Mouse (Mus musculus): ENCODE results near the gene Hmbs. TPM values are rescaled to one million over a fixed set of nuclear protein-coding genes. Genes with fewer than 3 reads are reported as not detected.

Gene Hmbs
- polyA plus RNA-seq, 1 experiment from 2014 or later = 123 TPM

GRCm38 (mm10) chr9:44287401-44288075, 56.5 kb downstream of the Hmbs start:
- 0 out of 2 replicates have a peak, but pooled peaks cover 6% of the 10 kb centered on the region for H3K9me3 ChIP-seq
- H3K27ac ChIP-seq = no peak overlapping the region
- peaks cover 16% of the 10 kb centered on the region for H3K4me1 ChIP-seq (replicated peaks)
- peaks cover 46% of the 10 kb centered on the region for H3K27me3 ChIP-seq
- H3K4me3 ChIP-seq (replicated peaks) = peak overlapping the region; percentile 76
- H3K36me3 ChIP-seq = peaks cover 26% of the 10 kb centered on the region
- WGBS = under 1% methylated on average over 47 of the region's 47 CpGs
- peak; percentile 50 for ATAC-seq (ENCODE audit: insufficient number of reproducible peaks, insufficient read depth, low FRiP score, low TSS enrichment, low read depth)
- H3K4me2 ChIP-seq = peak overlapping the region; percentile 95
- H3K9ac ChIP-seq (replicated peaks) = peak overlapping the region; percentile 81

GRCm38 (mm10) chr9:44287003-44287400, 57.0 kb downstream of the Hmbs start:
- peak overlapping the region; percentile 95 for H3K4me2 ChIP-seq
- H3K27ac ChIP-seq = no peak overlapping the region
- peaks cover 46% of the 10 kb centered on the region for H3K27me3 ChIP-seq
- peaks cover 16% of the 10 kb centered on the region for H3K4me1 ChIP-seq (replicated peaks)
- 0 out of 2 replicates have a peak, but pooled peaks cover 6% of the 10 kb centered on the region for H3K9me3 ChIP-seq
- peak overlapping the region; percentile 76 for H3K4me3 ChIP-seq (replicated peaks)
- WGBS = 9% methylated on average over 11 of the region's 11 CpGs
- H3K36me3 ChIP-seq = peaks cover 21% of the 10 kb centered on the region
- no peak; the same call in 1 of the 2 replicates for ATAC-seq (ENCODE audit: insufficient number of reproducible peaks, insufficient read depth, low FRiP score, low TSS enrichment, low read depth)
- peak overlapping the region; percentile 81 for H3K9ac ChIP-seq (replicated peaks)

Small RNA genes lying within 50 kb of the gene (microRNA-seq; reads per million reads assigned to microRNA genes)
- 0.93 reads per million for gene Gm44335

Other genes starting within 250 kb of the Hmbs start
- 0.29 and 0.40 TPM in 2 replicates for gene Mfrp, start 242.5 kb downstream of the Hmbs start, polyA plus RNA-seq (2016; fragmentation: Nextera tagmentation; extraction: Ambion mirVana)
- gene C1qtnf5, start 237.0 kb downstream of the Hmbs start, polyA plus RNA-seq (2016; fragmentation: Nextera tagmentation; extraction: Ambion mirVana) = 0.84 TPM in 1 of 2 replicates, not detected in the other
- gene Gm49380, start 230.7 kb downstream of the Hmbs start, polyA plus RNA-seq (2016; fragmentation: Nextera tagmentation; extraction: Ambion mirVana) = 0.08 and 0.17 TPM in 2 replicates
- 89.6 and 91.4 TPM in 2 replicates for gene Rnf26, start 230.7 kb downstream of the Hmbs start, polyA plus RNA-seq (2016; fragmentation: Nextera tagmentation; extraction: Ambion mirVana)
- 18.0 and 18.1 TPM in 2 replicates for gene Mcam, start 209.8 kb downstream of the Hmbs start, polyA plus RNA-seq (2016; fragmentation: Nextera tagmentation; extraction: Ambion mirVana)
- 18.4 and 18.7 TPM in 2 replicates for gene Cbl, start 110.2 kb downstream of the Hmbs start, polyA plus RNA-seq (2016; fragmentation: Nextera tagmentation; extraction: Ambion mirVana)
- gene Ccdc153, start 103.6 kb downstream of the Hmbs start, polyA plus RNA-seq (2016; fragmentation: Nextera tagmentation; extraction: Ambion mirVana) = not detected in 2 replicates
- not detected in 2 replicates for gene Pdzd3, start 92.8 kb downstream of the Hmbs start, polyA plus RNA-seq (2016; fragmentation: Nextera tagmentation; extraction: Ambion mirVana)
- 5.3 and 6.7 TPM in 2 replicates for gene Nlrx1, start 75.6 kb downstream of the Hmbs start, polyA plus RNA-seq (2016; fragmentation: Nextera tagmentation; extraction: Ambion mirVana)
- 7.0 and 7.7 TPM in 2 replicates for gene Abcg4, start 55.6 kb downstream of the Hmbs start, polyA plus RNA-seq (2016; fragmentation: Nextera tagmentation; extraction: Ambion mirVana)
- 29.1 and 33.2 TPM in 2 replicates for gene Hinfp, start 38.6 kb downstream of the Hmbs start, polyA plus RNA-seq (2016; fragmentation: Nextera tagmentation; extraction: Ambion mirVana)
- 7.9 and 8.1 TPM in 2 replicates for gene C2cd2l, start 23.9 kb downstream of the Hmbs start, polyA plus RNA-seq (2016; fragmentation: Nextera tagmentation; extraction: Ambion mirVana)
- 38.1 and 38.6 TPM in 2 replicates for gene Dpagt1, start 18.2 kb downstream of the Hmbs start, polyA plus RNA-seq (2016; fragmentation: Nextera tagmentation; extraction: Ambion mirVana)
- 429 and 481 TPM in 2 replicates for gene H2afx, start 9.5 kb downstream of the Hmbs start, polyA plus RNA-seq (2016; fragmentation: Nextera tagmentation; extraction: Ambion mirVana)
- gene Vps11, start 17.4 kb upstream of the Hmbs start, polyA plus RNA-seq (2016; fragmentation: Nextera tagmentation; extraction: Ambion mirVana) = 28.9 and 30.7 TPM in 2 replicates
- gene Hyou1, start 35.3 kb upstream of the Hmbs start, polyA plus RNA-seq (2016; fragmentation: Nextera tagmentation; extraction: Ambion mirVana) = 34.0 and 36.4 TPM in 2 replicates
- 11.1 and 12.8 TPM in 2 replicates for gene Slc37a4, start 52.6 kb upstream of the Hmbs start, polyA plus RNA-seq (2016; fragmentation: Nextera tagmentation; extraction: Ambion mirVana)
- 2,041 and 2,143 TPM in 2 replicates for gene Rps25, start 62.9 kb upstream of the Hmbs start, polyA plus RNA-seq (2016; fragmentation: Nextera tagmentation; extraction: Ambion mirVana)
- 147 and 161 TPM in 2 replicates for gene Trappc4, start 63.4 kb upstream of the Hmbs start, polyA plus RNA-seq (2016; fragmentation: Nextera tagmentation; extraction: Ambion mirVana)
- gene Ccdc84, start 74.3 kb upstream of the Hmbs start, polyA plus RNA-seq (2016; fragmentation: Nextera tagmentation; extraction: Ambion mirVana) = 35.1 and 38.4 TPM in 2 replicates
- gene Foxr1, start 96.9 kb upstream of the Hmbs start, polyA plus RNA-seq (2016; fragmentation: Nextera tagmentation; extraction: Ambion mirVana) = 0.18 TPM in 1 of 2 replicates, not detected in the other
- gene Upk2, start 110.7 kb upstream of the Hmbs start, polyA plus RNA-seq (2016; fragmentation: Nextera tagmentation; extraction: Ambion mirVana) = 0.31 and 0.65 TPM in 2 replicates
- 14.3 and 17.3 TPM in 2 replicates for gene Bcl9l, start 138.6 kb upstream of the Hmbs start, polyA plus RNA-seq (2016; fragmentation: Nextera tagmentation; extraction: Ambion mirVana)
- not detected in 2 replicates for gene Cxcr5, start 217.6 kb upstream of the Hmbs start, polyA plus RNA-seq (2016; fragmentation: Nextera tagmentation; extraction: Ambion mirVana)